Mouse (Mus musculus) cerebellum, postnatal 36 days (tissue): ENCODE data around the gene Utp11.

Source experiments
- DNase-seq, 2 experiments: peaks; one replicate each; pipeline ENCODE4 v3.0.0; 2021 to 2022; ENCODE audit warnings: mixed read lengths in 2 of 2

Gene Utp11

DNA sequence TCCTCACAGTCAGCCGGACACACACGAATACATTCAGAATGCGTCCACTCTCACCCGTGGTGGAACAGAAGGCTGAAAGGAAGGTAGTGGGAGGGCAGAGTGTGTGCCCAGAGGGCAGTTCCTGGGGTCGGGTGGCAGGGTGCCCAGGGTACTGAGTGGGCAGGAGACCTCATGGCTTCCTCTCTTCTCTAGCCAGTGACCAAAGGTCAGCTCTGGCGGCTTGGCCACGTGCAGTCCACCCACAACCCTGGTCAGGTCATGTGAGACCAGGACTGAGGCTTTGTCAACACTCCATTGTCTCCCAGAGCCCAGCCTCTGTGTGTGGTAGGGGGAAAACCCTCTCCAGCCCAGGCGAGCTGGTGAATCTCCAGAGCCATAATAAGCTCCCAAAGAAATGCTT lies 23.2 kb downstream of the Utp11 start:
- DNase-seq: no peak

DNA sequence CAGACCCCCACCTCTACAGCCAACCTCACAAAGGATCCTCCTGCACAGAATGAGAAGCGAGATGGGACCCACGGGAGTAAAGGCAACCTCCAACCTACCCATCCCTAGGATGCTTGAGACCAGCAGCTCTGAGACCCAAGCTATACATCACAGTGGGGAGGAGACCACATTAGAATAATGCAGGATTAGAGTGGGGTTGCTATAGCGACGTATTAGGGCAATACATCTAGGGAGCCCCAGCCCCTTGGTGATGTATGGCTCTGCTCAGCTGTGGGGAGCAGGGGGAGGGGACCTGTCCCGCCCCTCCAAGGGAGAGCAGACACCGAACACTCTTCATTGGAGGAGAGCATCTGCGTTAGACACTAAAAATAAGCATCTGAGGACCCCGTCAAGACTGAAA lies 25.3 kb downstream of the Utp11 start:
- no peak for DNase-seq

DNA sequence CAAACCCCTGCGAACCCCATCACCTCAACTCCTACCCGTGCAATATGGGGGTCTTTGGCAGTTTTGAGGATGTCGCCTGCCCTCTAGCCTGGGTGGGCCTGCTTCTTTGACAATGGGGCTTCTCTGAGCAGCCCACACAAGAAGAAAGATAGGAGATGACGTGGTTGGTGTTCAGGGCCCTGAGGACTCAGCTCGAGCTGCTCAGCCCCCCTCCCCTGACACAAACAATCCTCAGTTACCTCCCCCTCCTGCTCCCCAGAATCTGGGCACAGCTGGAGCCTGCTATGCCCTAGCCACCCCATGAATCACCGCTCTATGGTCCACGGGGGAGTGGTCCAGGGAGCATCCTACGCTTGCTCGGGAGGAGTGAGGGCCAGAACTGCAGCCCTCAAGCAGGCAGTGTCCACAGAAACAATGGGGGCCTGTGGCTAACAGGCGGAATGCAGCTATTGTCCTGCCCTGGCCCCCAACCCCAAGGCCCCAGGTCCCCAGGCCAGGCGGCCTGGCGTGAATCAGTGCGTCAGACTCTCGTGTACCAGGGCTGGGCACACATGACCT lies 25.8 kb downstream of the Utp11 start:
- no peak for DNase-seq

DNA sequence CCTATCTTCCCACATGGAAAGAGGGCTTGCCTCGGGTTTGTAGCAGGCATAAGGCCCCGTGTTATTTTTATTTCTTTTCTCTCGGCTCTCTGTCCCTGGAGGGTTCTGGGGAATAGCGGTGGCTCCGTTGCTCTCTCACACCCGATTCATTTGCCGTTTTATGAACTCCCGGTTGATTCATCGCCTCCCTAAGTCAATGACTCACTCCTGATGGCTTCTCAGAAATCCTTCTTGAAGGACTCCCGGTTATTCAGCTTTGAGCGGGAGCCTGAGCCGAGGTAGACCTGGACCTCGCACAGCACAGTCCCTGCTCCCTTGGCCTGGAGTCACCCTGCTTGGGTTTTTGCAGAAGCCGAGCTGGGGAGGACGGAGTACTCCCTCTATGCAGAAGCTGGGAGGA lies 28.8 kb downstream of the Utp11 start:
- no peak for DNase-seq

DNA sequence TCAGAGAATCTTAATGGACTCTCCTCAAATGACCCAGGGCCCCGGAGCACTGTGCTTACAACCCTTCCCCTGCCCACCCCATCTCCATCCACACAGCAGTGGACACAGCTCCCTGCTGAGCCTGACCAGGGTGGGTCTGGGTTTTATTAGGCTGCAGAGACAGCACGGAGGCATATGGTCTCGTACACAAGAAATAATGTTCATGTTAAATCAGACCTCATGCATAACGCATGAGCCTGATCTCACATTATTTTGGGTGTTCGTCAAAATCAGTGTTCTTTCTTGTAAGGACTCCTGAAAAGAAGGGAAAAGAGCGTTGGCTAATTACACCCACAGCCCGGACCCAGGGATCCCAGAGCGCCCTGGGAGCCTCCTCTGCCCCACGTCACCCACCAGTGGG lies 29.2 kb downstream of the Utp11 start:
- DNase-seq: no peak

DNA sequence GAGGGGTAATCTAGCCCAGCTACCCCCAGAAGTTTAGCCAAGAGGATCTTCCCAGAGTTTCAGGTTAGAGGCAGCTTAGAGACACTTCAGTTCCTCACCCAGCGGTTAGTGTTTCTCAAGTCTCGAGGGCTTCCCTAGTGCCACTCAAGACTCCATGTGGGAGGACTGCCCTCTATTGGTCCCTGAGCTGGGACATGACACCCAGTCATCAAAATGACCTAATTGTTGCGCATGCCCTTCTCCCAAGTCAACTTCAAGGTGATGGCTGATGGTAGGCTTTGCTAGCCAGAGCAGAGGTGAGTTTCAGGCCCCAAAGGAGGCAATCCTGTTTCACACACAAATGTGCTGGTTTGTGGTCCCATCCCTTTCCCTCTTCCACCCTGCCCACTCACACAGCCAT lies 30.4 kb downstream of the Utp11 start:
- no peak for DNase-seq

DNA sequence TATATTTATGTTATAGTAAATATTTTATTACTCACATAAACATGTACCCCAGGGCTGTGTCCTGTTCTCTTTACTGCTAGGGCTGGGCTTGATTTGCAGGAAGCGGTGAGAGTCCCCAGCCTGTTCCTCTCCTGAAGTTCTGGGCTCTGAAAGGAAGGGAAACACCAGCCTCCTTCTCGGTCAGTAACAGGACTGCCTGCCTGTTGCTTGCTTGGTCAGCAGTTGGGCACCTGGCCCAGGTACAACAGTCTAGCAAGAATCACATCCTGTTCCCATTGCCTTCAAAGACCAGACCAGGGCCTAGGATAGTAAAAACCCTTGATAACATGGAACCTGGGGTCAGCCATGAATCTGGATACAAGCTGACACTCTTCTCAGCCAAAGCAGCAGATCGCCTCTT lies 32.8 kb downstream of the Utp11 start:
- no peak for DNase-seq

DNA sequence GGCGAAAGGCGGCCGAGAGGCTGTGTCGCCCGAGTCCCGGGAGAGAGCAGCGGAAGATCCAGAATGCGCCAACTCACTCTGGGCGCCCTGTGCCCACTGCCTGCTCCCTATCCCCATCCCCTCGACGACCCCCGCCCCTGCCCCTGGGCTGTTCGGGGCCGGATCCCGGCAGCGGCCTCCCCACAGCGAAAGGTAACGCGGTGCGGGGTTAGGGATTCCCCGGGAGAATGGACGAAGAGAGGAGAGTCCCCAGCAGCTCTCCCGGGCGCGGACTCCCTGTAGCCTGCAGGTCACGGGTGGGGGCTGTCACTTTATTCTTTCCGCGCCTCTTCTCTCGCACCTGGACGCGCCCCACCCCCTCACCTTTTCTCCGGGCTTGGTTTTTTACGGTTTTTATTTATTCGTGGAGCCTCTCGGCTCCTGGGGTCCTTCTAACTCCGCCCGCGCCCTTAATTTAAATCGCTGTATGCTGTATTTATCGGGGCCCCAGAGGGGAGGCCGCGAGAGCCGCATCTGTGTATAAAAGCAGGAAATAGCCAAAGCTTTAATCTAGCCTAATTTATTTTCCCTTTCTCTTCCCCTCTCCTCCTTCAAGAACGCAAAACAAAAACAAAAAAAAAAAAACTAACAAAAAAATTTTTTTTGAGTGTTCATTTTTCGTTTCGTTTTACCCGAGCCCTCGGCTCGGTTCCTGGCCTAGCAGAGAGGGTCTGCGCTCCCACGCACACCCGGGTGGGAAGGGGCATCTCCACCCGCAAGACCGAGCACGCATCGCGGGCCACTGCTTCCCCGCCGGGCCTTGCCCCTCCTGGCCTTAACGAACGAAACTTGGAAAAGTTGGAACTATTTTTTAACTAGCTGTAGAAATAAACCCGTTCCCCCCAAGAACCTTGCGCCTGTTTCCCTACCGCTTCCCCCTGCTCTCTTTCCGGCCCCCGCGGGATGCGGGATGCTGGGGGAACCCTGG lies 33.9 kb downstream of the Utp11 start:
- DNase-seq: no peak

DNA sequence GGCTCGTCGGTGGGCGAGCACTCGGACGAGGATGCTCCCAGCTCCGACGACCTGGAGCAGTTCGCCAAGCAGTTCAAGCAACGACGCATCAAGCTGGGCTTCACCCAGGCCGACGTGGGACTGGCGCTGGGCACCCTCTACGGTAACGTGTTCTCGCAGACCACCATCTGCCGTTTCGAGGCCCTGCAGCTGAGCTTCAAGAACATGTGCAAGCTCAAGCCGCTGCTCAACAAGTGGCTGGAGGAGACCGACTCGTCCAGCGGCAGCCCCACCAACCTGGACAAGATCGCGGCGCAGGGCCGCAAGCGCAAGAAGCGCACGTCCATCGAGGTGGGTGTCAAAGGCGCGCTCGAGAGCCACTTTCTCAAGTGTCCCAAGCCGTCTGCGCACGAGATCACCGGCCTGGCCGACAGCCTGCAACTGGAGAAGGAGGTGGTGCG lies 35.0 kb downstream of the Utp11 start:
- no peak for DNase-seq

DNA sequence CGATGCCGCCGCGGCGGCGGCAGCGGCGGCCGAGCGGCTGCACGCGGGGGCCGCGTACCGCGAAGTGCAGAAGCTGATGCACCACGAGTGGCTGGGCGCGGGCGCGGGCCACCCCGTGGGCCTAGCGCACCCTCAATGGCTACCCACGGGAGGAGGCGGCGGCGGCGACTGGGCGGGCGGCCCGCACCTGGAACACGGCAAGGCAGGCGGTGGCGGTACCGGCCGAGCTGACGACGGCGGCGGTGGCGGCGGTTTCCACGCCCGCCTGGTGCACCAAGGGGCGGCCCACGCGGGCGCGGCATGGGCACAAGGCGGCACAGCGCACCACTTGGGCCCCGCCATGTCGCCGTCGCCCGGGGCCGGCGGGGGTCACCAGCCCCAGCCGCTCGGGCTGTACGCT lies 35.6 kb downstream of the Utp11 start:
- peak in 1 of 2 experiments; percentile 24 for DNase-seq

DNA sequence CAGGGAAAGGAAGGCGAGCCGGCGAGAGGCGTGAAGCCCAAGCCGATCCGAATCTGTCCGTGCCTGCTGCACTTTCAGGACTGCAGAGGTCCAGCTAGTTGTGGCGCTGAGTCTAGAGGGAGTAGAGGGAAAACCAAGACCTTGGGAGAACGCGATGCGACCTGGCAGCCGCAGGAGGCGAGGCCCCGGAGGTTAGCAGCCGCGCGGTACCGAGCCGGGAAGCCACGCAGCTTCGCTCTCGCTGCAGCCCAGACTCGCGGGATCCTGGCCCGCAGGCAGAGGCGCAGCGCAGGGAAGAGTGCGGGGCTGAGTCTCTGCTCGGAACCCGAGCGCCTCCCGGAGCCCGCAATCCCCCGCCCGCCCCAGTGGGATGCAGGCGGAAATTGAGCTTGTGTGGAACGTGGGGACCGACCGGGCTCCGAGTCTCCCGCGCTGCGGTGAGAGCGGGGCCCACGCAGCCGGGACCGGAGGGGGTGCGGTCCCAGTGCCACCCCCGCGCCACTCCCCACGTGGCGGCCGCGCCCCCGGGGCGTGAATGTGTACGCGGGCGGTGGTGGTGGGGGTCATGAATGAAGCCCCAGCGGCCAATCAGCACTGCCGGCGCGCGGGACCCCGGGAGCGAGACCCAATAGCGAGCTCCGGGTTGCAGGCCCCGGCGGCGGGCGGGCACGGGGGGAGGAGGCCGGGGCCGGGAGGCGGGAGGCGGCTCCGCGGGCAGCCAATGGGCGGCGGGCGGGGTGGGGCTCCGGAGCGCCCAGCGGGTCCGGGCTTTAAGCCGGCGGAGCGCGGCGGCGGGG lies 36.3 kb downstream of the Utp11 start:
- DNase-seq: peak; percentile 39 to 66

DNA sequence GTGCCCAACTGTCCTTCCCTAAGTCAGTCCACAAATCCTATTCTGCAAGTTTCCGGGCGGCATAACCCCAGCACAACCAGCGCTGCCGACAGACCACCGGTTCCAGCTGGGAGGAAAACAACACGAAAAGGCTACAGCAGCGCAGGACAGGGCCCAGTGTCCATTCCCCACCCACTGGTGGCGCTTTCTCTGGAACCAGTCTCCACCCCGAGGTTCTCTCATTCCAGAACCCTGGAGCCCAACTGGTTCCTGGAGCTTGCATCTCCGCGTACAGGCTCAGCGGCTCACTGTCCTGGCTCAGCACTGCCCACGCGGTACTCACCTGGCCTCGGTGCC lies 36.9 kb downstream of the Utp11 start, which contains the start of gene Pou3f1:
TSS of gene Pou3f1 (plus strand) at position 290 of the 336 bp plus-strand sequence.
- DNase-seq: no peak

DNA sequence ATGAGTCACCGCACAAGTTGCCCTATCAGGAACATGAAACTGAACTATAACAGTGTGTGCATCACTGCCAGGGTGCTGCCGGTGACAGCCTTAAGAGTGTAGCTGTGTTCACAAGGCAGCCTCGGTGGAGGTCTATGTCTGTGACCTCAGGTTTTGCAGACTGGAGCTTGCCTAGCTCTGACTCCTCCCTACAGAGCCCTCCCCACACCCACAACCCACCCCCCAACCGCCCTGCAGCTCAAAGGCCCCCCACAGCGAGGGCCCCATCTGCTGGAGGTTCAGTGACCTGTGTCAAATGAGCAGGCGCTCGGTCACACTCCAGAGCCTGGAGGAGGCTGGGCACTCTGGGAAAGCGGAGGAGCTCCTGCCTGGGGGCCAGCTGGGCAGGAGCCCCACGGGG lies 40.5 kb downstream of the Utp11 start:
- DNase-seq: no peak

DNA sequence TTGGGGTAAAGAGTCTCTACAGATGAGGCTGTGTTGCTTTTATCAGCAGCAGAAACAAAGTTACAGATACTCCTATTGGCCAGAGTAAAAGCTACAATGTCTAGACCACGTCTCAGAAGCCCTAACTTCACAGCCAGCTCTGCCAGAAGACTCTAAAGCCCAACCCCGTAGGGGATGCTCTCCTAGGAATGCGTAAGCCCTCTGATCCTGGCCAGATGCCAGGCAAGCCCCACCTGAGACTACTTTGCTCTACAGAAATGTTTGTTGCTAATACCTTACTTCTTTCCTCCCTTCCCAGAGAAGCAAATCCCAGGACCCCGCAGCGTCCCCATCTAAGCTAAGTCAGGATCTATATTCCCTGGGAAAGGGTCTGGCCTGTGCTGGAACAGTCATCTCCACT lies 45.5 kb downstream of the Utp11 start:
- DNase-seq: no peak

DNA sequence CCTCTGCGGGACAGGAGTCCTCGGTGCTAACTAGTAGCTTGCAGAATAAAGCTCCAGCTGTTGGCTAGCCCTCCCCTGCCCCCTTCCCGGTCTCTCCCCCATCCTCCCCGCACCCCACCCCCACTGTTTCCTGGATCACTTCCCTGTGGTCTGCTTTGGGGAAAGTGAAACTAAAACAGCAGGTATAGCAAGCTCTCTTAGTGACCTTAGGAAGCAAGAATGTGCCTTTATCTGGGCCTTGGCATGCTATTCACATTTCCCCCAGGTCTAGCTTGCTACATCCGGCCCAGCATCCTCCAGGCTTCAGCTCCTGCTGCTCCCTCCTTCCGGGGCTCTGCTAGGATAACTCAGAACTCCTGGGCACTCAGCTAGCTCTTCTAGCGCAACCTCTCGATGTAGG lies 46.8 kb downstream of the Utp11 start:
- DNase-seq: no peak

DNA sequence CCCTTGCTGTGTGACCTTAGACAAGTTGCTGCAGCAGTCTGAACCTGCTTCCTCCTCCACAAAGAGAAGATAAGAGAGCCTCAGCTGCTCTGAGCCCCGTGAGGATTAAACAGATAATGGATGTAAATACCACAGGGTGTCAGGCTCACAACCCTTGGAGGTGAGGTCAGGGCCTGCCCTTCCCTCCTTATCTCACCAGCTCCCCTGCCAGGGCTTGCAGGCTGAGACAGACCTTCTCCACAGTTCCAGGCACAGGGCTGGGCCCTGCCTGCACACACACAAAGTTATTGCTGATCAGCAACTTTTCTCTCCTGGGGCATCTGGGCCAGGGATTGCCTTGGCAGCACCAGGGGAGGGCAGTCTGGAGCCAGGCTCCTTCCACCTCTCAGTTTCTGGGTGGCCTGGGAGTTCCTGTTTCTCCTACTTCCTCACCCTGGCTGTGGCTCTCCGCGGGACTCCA lies 48.4 kb downstream of the Utp11 start:
- DNase-seq: no peak

DNA sequence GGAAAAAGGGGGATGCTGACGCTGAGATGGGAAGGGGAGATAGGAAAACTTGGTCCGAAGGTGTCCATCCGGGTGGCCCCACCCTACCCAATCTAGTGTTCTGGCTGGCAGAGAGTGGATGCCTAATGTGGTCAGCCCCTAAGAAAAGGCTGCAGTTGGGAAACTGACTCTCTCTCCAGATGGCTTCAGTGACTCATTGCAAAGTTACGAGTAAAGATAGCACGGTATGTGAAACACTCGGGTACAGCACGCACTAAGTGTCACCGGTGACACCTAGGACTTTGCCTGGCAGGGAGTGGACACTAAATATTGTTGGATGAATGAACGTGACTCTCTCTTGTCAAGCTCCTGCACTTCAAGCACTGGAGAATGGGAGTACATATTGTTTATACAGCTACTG lies 49.5 kb downstream of the Utp11 start:
- DNase-seq: no peak

DNA sequence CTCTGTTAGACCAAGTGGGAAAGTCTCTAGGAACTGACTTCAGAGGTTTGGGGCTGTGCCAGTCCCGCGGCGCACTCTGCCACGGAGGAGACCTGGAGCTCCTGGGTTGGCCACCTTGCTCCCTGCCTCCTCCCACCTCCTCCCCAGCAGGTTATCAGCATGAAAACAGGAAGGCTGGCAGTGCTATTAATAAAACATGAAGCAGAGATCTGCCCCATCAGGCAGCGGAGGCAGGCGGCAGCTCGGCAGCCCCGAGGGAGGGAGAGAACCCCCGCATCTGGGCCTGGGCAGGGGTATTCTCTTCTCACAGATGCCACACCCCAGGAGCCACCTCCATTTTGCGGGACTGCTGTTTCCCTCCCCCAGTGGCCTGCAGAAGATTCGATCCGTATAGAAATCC lies 53.7 kb downstream of the Utp11 start:
- no peak for DNase-seq

DNA sequence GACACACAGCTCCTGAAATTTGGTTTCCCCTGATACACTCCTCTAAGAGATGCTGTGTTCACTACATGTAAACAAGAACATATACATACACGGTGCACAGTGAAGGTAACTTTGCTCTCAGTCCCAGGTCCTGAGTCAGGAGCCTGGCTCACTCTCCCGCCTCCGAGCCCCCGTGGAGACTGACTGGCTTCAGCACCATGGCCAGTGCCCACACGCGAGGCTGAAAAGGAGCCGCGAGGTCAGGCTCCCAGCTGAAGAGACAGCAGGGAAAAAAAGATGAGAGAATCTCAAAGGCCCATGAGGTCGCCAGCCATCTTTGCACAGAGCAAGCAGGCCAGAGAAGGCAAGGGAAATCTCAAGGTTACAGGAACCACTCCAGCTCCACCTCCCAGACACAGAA lies 60.1 kb downstream of the Utp11 start:
- no peak for DNase-seq

DNA sequence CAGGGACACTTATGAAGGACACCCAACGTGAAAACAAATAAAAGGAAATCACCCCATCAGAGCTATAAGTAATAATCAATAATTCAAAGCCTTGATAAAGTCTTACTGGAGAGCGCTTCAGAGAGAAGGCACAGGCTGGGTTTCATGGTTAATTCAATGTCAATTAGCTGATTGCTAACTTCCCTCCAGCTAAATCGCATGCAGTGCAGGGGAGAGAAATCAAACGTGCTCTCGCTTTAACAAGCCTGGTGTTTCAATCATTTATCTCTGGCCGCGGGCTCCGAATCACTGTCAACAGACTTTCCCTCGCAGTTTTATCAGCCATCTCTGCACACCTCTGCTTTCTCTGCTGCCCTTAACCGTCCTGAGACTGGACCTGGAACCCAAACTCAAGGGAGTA lies 60.5 kb downstream of the Utp11 start:
- no peak for DNase-seq

DNA sequence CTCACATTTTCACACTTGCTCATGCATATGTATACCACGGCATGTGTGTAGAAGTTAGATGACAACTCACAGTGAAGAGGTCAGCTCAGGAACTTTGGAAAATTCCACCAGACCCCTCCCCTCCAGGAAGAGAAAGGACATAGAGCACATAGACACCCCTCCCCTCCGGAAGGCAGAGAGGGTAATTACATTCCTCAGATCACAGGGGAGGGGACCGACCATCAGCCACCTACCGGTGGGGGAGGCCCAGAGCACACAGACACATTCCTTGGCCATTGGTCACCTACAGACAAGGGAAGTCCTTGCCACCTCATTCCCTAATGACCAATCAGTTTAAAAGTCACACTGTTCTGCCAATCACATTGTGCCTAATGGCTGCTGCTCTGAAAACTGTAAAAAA lies 61.9 kb downstream of the Utp11 start:
- no peak for DNase-seq
